Mouse (Mus musculus) granulocyte monocyte progenitor cell, adult 5-6 weeks (primary cell): ENCODE measurements around the gene Cabp1. TPM values are rescaled to one million over a fixed set of nuclear protein-coding genes. Genes with fewer than 3 reads are reported as not detected.
"Not testable (repeated sequence)": the region's sequence is repeated elsewhere in the genome, so short reads cannot be mapped to it uniquely, and the experiment has no call there.

Experiments used
- ATAC-seq: replicated peaks from 2 replicates; pipeline ENCODE4 v1.8.0; 2016; ENCODE audit warnings: mild to moderate bottlenecking, moderate TSS enrichment, inconsistent platforms; ENCODE audit not compliant: poor library complexity, severe bottlenecking
- total RNA-seq, 2 experiments: library from RNA; stranded (forward) in 1 of 2; stranded (reverse) in 1 of 2; fragments of 200-712, 200-1000 nt in 1 of 2; fragments of >200 nt in 1 of 2; fragmentation: Nextera tagmentation in 1 of 2; gene quantifications; 2 replicates each; pipeline ENCODE4 v1.2.3; 2014 to 2017

Gene Cabp1
- total RNA-seq, 2 experiments from 2014 or later: not detected

- no peak for ATAC-seq
These were observed 37.8 kb downstream of the Cabp1 start for GRCm38 (mm10) chr5:115156401-115156800.

GRCm38 (mm10) chr5:115155831-115156230, 38.4 kb downstream of the Cabp1 start:
- peak; percentile 57 for ATAC-seq

DNA sequence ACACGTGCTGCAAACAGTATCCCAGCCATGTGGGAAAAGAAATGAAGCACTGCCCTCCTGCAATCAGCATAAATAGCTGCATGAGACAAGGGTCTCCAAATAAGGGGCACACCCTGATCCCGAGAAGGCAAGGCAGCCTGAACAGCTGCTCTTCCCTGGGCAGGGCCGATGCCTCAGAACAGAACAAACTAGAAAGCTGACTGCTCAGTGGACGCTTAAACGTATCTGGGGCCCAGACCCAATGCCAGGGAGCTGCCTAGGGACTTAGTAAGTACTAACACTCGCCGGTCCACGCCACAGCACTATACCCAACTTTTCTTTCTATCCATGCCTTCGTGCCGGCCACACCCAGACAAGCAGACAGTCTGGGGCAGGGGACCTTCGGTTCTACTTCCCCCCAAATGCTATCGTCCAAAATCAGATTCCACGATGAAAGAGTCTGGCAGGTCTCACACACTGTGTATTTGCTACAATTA, 39.0 kb downstream of the Cabp1 start:
- ATAC-seq: no peak

DNA sequence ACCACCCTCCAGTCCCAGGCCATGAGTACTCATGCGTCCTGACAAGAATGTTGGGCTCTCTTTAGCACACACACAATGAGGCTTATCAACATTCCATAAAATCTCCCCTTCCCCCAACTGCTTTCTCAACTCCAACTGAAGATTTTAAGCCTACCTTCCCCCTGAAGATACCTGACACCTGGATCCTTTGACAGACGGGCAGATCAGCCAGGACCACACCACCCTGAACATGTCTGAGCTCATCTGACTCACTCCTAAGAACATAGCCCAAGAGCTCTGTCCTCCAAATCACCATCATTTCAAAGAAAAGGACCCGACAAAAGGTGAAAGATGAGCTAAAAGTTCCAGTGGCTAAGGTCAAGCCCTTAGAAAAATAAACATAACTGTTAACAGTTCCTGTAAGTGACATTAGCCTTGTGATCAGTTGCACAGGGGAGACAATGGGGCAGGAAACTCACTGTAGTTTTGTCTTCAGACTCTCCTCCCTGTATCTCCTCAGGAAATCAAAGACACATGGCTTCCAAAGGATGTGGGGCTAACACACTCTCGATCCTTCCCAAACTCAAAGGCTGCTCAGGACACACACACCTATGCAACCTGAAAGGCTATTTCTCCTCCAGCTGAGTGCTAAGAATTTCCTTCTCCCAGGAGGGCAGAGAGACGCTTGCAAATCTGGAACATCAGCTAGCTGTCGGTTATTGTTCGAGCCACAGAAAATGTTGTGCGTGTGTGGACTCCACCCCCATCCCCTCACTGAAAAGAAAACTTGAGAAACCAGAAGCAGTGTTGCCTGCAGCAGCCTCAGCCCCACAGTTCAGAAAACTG, 41.8 kb downstream of the Cabp1 start:
- no peak for ATAC-seq

GRCm38 (mm10) chr5:115151457-115151856, 42.7 kb downstream of the Cabp1 start:
- ATAC-seq: no peak

GRCm38 (mm10) chr5:115150991-115151390, 43.2 kb downstream of the Cabp1 start:
- ATAC-seq: no peak

DNA sequence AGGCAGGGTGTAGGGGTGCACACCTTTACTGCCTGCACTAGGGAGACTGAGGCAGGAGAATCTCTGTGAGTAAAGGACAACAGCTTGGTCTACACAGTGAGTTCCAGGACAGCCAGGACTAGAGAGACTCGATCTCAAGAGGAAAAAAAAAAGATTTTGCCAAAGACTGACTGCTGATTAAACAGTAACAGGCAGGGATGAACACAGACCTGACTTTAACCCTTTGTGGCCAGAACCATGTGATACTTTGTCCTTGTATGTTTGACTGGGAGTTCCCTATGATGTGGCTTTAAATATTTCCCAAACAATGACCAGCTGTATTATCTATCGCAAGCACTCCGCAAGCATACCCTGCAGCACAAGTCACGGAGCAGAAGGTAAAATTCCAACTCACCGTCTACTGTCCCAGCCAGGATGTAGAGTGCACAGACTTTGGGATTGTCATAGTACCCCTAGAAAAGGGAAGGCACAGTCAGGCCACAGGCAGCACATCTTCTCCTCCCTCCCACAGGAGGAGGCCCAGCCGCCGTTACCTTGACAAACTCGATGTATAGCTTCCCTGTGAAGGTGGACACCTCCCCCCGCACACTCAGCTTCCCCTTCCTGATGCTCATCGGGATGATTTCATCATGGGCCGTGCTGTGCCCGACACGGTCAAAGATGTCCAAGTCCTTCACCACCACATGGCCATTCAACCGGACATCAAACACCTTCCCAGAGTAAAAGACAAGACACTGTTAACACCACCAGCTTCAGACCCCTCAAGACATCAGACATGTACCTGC, 44.3 kb downstream of the Cabp1 start:
- peak; percentile 37; the same call in 1 of the 2 replicates for ATAC-seq

DNA sequence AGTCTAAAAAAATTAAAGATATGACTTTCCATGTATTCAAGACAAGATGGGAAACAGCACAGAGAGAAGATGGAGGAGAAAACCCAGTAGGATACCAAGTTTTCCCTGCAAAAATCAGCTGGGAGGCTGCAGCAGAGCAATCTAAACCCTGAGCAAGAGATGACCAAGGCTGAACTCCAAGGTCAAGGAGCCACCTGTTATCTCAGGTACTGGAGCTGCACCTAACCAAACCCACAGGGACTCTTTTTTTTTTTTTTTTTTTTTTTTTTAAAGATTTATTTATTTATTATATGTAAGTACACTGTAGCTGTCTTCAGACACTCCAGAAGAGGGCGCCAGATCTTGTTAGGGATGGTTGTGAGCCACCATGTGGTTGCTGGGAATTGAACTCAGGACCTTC, 45.3 kb downstream of the Cabp1 start:
- not testable (repeated sequence) for ATAC-seq

GRCm38 (mm10) chr5:115148378-115148777, 45.8 kb downstream of the Cabp1 start:
- ATAC-seq: no peak

- ATAC-seq: no peak
These were observed 46.8 kb downstream of the Cabp1 start for GRCm38 (mm10) chr5:115147388-115147787.

DNA sequence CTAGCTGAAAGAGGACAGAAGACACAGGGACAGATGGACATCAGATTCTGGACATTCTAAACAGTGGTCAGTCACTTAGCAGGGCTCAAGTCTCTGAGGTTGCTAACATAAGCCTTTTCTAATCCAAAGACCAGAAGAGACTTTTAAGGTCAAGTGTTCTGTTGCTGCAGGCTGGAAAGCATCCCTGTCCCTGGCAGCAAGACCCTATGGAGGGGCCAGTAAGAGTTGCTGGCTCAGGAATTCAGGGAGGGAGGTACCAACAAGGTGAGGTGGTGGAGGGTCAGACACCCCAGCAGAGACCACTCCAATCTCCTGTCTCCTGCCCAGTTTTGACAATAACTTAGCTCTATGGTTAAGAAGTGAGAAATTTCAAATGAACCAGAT, 47.4 kb downstream of the Cabp1 start:
- ATAC-seq: no peak

DNA sequence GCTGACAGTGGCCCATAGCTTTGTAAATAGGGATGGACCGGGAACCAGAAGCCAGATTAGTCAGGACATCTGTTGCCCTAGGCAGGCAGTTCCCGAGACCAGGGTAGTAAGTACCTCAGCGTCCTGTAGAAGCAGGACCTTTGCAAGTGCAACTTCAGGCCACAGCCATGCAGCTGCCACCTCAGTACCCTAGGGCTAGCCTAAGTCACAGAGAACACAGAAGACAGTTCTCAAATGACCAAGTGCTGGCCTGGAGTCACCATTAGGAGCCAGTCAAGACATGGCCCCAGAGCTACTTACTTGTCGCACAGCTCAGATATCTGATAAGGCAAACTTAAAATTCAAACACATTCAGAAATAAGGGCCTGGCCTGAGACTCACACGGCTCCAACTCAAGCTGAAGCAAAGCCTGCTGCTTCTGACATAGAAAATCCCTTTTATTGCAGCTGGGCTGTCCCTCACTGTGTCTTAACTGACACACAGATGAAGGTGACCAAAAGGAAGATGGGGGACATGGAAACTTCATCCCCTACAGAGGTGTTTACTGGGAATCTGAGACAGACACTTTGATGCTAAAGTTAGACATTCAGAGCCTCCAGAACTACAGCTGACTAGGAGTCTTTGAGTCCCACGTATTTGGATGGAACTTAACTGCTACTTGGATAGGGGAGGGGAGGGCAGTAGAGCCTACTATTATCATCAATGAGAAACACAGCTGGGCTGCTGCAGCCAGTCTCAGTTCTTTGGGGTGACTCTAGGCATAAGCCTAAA, 48.0 kb downstream of the Cabp1 start:
- no peak for ATAC-seq

GRCm38 (mm10) chr5:115145253-115145968, 48.8 kb downstream of the Cabp1 start:
- no peak for ATAC-seq

- no peak for ATAC-seq
These were observed 49.7 kb downstream of the Cabp1 start for GRCm38 (mm10) chr5:115144471-115144870.

- no peak for ATAC-seq
These were observed 50.6 kb downstream of the Cabp1 start for GRCm38 (mm10) chr5:115143552-115143951.

DNA sequence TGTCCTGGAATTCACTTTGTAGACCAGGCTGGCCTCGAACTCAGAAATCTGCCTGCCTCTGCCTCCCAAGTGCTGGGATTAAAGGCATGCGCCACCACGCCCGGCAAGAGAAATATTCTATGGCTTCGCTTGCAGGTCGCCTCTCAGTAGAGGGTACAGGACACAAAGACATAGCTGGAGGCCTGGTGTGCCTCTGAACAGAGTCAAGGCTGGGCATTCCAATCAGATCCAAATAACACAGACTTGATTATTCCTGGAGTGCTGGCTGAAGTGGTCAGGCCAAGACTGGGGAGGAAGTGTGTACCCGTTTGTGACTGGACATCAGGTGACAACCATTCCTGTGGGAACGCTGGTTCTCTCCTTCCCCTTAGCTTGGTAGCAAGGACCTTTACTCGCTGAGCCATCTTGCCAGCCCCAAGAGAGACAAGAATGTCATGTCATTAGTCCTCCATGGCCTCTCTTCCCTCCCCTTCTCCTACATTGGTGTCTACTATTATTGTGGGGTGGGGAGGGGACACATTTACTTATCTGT, 51.9 kb downstream of the Cabp1 start:
- ATAC-seq: no peak

- ATAC-seq: no peak
These were observed 53.5 kb downstream of the Cabp1 start for GRCm38 (mm10) chr5:115140726-115141125.

- ATAC-seq: no peak
These were observed 55.1 kb downstream of the Cabp1 start for GRCm38 (mm10) chr5:115139124-115139523.

DNA sequence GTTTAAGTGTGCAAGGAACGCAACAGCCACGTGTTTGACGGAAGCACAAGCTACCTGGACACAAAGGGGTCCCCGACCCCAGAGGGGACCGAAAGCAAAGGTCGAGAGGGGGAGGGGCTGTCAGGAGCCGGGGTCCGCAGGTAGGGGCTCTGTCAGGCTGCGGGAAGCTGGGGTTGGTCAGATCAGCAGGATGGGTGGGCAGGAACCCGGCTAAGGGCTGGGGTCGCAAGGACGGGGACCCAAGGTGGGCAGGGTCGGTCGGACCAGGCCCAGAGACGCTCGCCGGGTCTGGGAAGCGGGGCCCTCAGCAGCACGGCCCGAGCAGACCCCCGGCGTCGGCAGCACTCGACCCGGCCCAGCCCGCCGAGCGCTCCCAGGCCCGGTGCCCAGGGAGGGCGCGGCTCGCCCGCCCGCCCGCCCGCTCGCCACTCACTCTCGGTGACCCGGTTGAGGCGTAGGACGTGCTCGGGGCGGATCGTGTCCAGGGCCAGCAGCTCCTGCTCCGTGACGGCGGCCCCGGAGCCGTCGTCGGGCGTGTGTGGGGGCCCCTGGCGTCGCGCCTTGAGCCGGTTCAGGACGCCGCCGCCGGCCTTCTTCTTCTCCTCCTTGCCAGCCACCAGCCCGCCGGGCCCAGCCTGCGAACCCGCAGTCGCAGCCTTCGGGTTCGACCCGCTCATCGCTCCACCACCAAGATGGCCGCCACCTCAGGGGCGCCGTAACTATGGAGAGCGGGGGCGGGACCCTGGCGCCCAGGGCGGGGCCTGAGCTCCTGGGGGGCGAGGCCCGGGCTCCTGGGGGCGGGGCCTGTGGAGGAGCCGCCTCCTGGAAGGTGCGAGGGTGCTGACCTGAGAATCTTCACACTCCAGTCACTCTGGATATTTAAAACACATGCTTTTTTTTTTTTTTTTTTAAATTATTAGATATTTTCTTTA, 59.7 kb downstream of the Cabp1 start, which contains the start of gene Unc119b:
Gene Unc119b (minus strand): TSS at position 742 of the 932 bp plus-strand sequence.
- peak; percentile 95 for ATAC-seq
